Mouse (Mus musculus): ENCODE data around the gene Rassf2. TPM values are rescaled to one million over a fixed set of nuclear protein-coding genes. Genes with fewer than 3 reads are reported as not detected.

The Rassf2 gene
- polyA plus RNA-seq, 1 experiment from 2014 or later, result 15.2 TPM

DNA sequence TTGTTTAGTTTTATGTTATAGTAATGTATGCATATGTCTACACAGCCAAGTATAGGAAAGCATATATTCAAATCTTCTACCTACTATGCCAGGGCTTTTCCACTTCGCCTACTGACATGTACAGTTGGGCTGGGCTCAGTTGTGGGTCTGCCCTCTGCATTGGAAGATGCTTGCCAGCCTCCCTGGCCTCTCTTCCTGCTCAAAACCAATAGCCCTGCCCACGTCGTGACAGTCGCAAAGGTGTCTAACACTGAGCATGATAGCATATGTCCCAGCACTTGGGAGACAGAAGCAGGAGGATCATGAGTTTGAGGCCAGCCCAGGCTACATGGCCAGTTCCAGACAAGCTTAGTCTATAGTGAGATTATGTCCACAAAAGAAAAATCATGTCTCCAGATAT, 16.9 kb downstream of the Rassf2 start:
- no peaks in the 10 kb centered on the region for H3K9me3 ChIP-seq (ENCODE audit: low read length)
- no peak for DNase-seq (ENCODE audit: low spot score)
- H3K4me2 ChIP-seq (replicated peaks; ENCODE audit: low read depth, low read length), result no peak overlapping the region
- 88% methylated on average over 4 of the region's 4 CpGs for WGBS
- H3K4me1 ChIP-seq (ENCODE audit: insufficient read depth, low read depth, low read length), result no peaks in the 10 kb centered on the region; the same call in 1 of the 2 replicates
- no peak overlapping the region for H3K27ac ChIP-seq (ENCODE audit: low read length)
- H3K9ac ChIP-seq (replicated peaks; ENCODE audit: low read depth), result no peak overlapping the region
- no peak for ATAC-seq
- H3K36me3 ChIP-seq (ENCODE audit: insufficient read depth, low read length), result no peaks in the 10 kb centered on the region
- TF ChIP-seq CTCF (IDR thresholded peaks at IDR 0.05), result no peak
- H3K27me3 ChIP-seq (replicated peaks; ENCODE audit: insufficient read depth, low read length), result no peaks in the 10 kb centered on the region
- no peak overlapping the region for H3K4me3 ChIP-seq (ENCODE audit: low read depth, low read length)

DNA sequence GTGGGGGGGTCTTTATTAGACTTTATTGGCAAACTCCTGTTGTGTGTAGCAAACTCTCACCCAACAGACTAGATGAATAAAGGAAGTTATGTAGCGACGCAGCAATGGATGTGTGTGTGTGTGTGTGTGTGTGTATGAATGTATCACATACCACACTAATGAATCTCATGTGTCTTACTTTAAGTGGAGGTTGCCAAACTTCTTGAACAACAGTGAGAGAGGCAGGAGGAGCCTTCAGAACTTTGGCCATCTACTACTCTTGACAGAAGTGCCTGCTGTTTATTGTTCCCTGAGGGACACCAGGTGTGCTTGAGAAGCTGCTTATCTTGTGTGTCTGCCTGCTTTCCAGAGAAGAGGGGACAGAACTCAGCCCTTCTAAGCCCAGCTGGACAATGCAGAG, 19.3 kb downstream of the Rassf2 start:
- Histone ChIP-seq H3K36me3 (ENCODE audit: insufficient read depth, low read length) (no peaks in the 10 kb centered on the region), H3K4me2 (replicated peaks; ENCODE audit: low read depth, low read length) (no peak overlapping the region), H3K4me1 (ENCODE audit: insufficient read depth, low read depth, low read length) (peaks cover 10% of the 10 kb centered on the region; the same call in 1 of the 2 replicates), H3K4me3 (ENCODE audit: low read depth, low read length) (no peak overlapping the region), H3K27me3 (replicated peaks; ENCODE audit: insufficient read depth, low read length) (no peaks in the 10 kb centered on the region), H3K27ac (ENCODE audit: low read length) (peak overlapping the region; percentile 23; the same call in 1 of the 2 replicates), H3K9ac (replicated peaks; ENCODE audit: low read depth) (no peak overlapping the region), H3K9me3 (ENCODE audit: low read length) (no peaks in the 10 kb centered on the region)
- 65% methylated on average over 2 of the region's 2 CpGs for WGBS
- ATAC-seq (peak; percentile 6; the same call in 1 of the 2 replicates), DNase-seq (ENCODE audit: low spot score) (peak; percentile 73)
- no peak for TF ChIP-seq CTCF (IDR thresholded peaks at IDR 0.05)
- peak; percentile 95 for TF ChIP-seq EP300 (IDR thresholded peaks at IDR 0.05)

DNA sequence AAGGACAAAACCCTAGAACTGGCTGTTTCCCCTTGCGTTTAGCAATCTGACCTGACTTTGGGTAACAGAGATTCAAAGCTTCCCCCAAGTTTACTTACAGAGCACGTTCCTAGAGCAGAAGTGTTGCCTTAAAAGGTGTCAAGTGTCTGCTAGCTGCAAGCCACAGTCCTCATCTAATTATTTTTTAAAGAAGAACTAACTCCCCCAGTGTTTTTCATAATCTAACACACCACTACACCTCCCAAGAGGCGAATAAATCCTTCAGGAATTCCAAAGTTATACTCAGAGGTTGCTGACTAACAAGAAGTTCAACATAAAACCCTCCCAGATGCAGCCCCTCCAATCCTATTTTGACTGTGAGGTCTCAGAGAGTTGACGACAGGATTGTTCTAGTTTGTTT, 21.9 kb downstream of the Rassf2 start:
- DNase-seq (ENCODE audit: low spot score) (peak; percentile 60), ATAC-seq (no peak)
- no peak overlapping the region for H3K4me2 ChIP-seq (replicated peaks; ENCODE audit: low read depth, low read length)
- no peak overlapping the region for H3K9ac ChIP-seq (replicated peaks; ENCODE audit: low read depth)
- H3K9me3 ChIP-seq (ENCODE audit: low read length), result no peaks in the 10 kb centered on the region
- peaks cover 21% of the 10 kb centered on the region for H3K4me1 ChIP-seq (ENCODE audit: insufficient read depth, low read depth, low read length)
- peak overlapping the region; percentile 73 for H3K27ac ChIP-seq (ENCODE audit: low read length)
- H3K4me3 ChIP-seq (ENCODE audit: low read depth, low read length), result no peak overlapping the region
- no peaks in the 10 kb centered on the region for H3K27me3 ChIP-seq (replicated peaks; ENCODE audit: insufficient read depth, low read length)
- no peaks in the 10 kb centered on the region for H3K36me3 ChIP-seq (ENCODE audit: insufficient read depth, low read length)
- TF ChIP-seq CTCF (IDR thresholded peaks at IDR 0.05), result no peak
- peak; percentile 67 for TF ChIP-seq EP300 (IDR thresholded peaks at IDR 0.05)
- WGBS, result 31% methylated on average over 4 of the region's 4 CpGs

DNA sequence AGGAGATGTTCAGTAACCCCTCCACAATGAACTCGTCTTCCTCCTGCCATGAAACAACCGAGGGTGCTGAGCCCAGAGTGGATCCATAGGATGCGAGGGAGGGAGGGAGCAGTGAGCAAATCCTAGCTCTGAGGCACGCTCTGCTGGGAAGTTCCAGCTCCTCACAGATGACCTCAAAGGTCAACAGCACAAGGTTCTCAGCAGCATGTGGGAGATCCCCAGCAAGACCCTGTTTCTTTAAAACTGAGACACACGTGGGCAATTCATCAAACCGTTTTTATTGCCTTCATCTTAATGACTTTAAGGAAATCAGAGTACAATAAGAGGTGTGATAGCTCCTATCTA, 22.6 kb downstream of the Rassf2 start:
- Histone ChIP-seq H3K4me3 (ENCODE audit: low read depth, low read length) (no peak overlapping the region), H3K36me3 (ENCODE audit: insufficient read depth, low read length) (no peaks in the 10 kb centered on the region), H3K9me3 (ENCODE audit: low read length) (no peaks in the 10 kb centered on the region), H3K4me2 (replicated peaks; ENCODE audit: low read depth, low read length) (no peak overlapping the region), H3K4me1 (ENCODE audit: insufficient read depth, low read depth, low read length) (peaks cover 25% of the 10 kb centered on the region), H3K27ac (ENCODE audit: low read length) (peak overlapping the region; percentile 73), H3K27me3 (replicated peaks; ENCODE audit: insufficient read depth, low read length) (no peaks in the 10 kb centered on the region), H3K9ac (replicated peaks; ENCODE audit: low read depth) (no peak overlapping the region)
- ATAC-seq (no peak), DNase-seq (ENCODE audit: low spot score) (no peak)
- no peak for TF ChIP-seq EP300 (IDR thresholded peaks at IDR 0.05)
- no peak for TF ChIP-seq CTCF (IDR thresholded peaks at IDR 0.05)
- 42% methylated on average over 6 of the region's 6 CpGs for WGBS

DNA sequence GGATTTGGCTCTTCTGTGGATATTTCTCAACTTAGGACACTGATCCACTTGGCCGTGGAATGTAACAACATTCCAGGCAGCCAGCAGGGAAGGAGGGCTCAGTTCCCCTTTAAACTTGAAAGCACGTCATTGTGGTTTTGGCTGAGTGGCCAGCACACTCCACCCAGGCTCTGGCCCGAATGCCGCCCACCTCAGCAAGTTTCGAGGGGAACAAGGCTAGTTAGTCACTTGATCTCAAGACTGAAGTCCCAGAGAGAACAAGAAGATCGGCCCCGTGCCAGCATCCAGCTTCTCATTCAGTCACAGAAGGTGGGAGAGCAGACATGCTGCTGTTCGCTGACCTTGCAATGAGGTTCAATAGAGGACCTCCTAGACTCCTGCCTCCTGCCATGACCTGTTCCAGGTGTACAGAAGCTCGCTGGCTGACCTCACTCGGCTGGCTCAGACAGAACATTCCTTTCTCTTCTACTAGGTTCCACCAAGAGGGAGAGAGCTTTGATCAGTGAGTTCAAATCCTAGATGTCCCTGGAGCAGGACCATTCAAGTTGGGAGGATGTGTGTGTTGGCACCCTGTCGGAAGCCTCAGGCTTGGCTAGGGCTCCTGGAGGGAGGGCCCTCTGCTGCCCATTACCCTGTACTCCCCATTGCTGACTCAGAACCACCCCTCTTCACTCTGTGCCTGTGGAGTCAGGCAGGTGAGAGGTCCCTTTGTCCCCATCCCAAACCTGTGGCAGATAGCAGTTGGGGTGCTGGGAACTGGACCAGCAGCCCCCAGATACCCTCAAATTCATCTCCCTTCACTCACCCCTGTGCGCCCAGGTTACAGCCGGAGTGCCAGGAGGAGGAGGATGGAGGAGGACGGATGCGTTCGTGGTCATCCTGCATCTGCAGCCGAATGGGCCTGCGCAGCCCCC, 23.2 kb downstream of the Rassf2 start:
- no peak for TF ChIP-seq CTCF (IDR thresholded peaks at IDR 0.05)
- peak; percentile 100 for TF ChIP-seq EP300 (IDR thresholded peaks at IDR 0.05)
- Histone ChIP-seq H3K27ac (ENCODE audit: low read length) (peak overlapping the region; percentile 90), H3K4me1 (ENCODE audit: insufficient read depth, low read depth, low read length) (peaks cover 27% of the 10 kb centered on the region), H3K9me3 (ENCODE audit: low read length) (no peaks in the 10 kb centered on the region), H3K4me3 (ENCODE audit: low read depth, low read length) (no peak overlapping the region), H3K9ac (replicated peaks; ENCODE audit: low read depth) (no peak overlapping the region), H3K36me3 (ENCODE audit: insufficient read depth, low read length) (peaks cover 2% of the 10 kb centered on the region; the same call in 1 of the 2 replicates), H3K4me2 (replicated peaks; ENCODE audit: low read depth, low read length) (no peak overlapping the region), H3K27me3 (replicated peaks; ENCODE audit: insufficient read depth, low read length) (no peaks in the 10 kb centered on the region)
- peak; percentile 97 for DNase-seq (ENCODE audit: low spot score)
- peak; percentile 89 for ATAC-seq
- WGBS, result 52% methylated on average over 18 of the region's 18 CpGs

DNA sequence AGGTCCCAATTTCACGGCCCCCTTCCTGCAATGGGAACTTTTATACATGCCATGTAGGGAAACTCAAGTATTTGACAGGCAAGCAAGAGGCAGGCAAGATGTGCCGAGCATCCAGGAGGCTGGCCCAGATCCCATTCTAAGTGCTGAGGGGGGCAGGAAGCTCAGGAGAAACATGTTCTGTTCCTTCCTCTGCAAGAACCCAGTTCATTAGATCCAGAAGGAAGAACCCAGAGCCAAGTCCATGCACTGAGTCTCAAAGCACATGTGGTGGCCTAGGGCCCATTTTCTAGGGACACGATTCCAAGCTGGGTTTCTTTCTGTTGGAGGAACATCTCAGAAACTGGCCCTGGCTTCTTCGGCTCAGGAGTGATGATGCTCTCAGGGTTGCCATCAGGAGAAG, 24.6 kb downstream of the Rassf2 start:
- peak overlapping the region; percentile 90 for H3K27ac ChIP-seq (ENCODE audit: low read length)
- no peak for TF ChIP-seq CTCF (IDR thresholded peaks at IDR 0.05)
- TF ChIP-seq EP300 (IDR thresholded peaks at IDR 0.05), result no peak

More for the DNA sequence above, 24.6 kb downstream of the Rassf2 start:
- Histone ChIP-seq H3K9ac (replicated peaks; ENCODE audit: low read depth) (0 out of 2 replicates have a peak overlapping the region, but pooled peaks have one; percentile 2), H3K4me1 (ENCODE audit: insufficient read depth, low read depth, low read length) (peaks cover 30% of the 10 kb centered on the region), H3K27me3 (replicated peaks; ENCODE audit: insufficient read depth, low read length) (no peaks in the 10 kb centered on the region), H3K4me3 (ENCODE audit: low read depth, low read length) (no peak overlapping the region), H3K9me3 (ENCODE audit: low read length) (no peaks in the 10 kb centered on the region), H3K36me3 (ENCODE audit: insufficient read depth, low read length) (peaks cover 4% of the 10 kb centered on the region; the same call in 1 of the 2 replicates), H3K4me2 (replicated peaks; ENCODE audit: low read depth, low read length) (no peak overlapping the region)
- DNase-seq (ENCODE audit: low spot score) (no peak), ATAC-seq (no peak)
- WGBS, result 63% methylated on average over 4 of the region's 4 CpGs
